Mouse (Mus musculus): ENCODE results near the gene Zfp593. TPM values are rescaled to one million over a fixed set of nuclear protein-coding genes. Genes with fewer than 3 reads are reported as not detected.

Zfp593 gene
- 19.8 TPM for total RNA-seq (2023)

GRCm38 (mm10) chr4:134245148-134245843 lies at the start of gene Zfp593:
Zfp593 (minus strand) TSS chr4:134245592.

GRCm38 (mm10) chr4:134287575-134288025 lies 42.2 kb upstream of the Zfp593 start, which contains the start of gene Pdik1l:
Pdik1l (minus strand) TSS chr4:134287895.

GRCm38 (mm10) chr4:134253722-134254324 lies 8.4 kb upstream of the Zfp593 start, which contains the start of gene Grrp1:
Grrp1 (minus strand) TSS chr4:134254106.

GRCm38 (mm10) chr4:134246719-134247258 lies 1.4 kb upstream of the Zfp593 start, which contains the start of gene Gm30191:
Gm30191 (plus strand) TSS chr4:134246935.

GRCm38 (mm10) chr4:134243516-134244250 lies 1.7 kb downstream of the Zfp593 start, which contains the start of gene E130218I03Rik:
E130218I03Rik (plus strand) TSS chr4:134243662.

GRCm38 (mm10) chr4:134238279-134238651 lies 7.1 kb downstream of the Zfp593 start, which contains the start of gene Cnksr1:
Cnksr1 (minus strand) TSS chr4:134238399.

GRCm38 (mm10) chr4:134227194-134227593 lies 18.2 kb downstream of the Zfp593 start, which contains the start of gene Catsper4:
Catsper4 (minus strand) TSS chr4:134227383.

GRCm38 (mm10) chr4:134202904-134203303 lies 42.5 kb downstream of the Zfp593 start, which contains the start of gene Gm7534:
Gm7534 (minus strand) TSS chr4:134203004.

Other genes starting within 250 kb of the Zfp593 start
- gene Dhdds, start 244.7 kb downstream of the Zfp593 start, total RNA-seq (2023), result 26.4 TPM
- gene Lin28a, start 226.8 kb downstream of the Zfp593 start, total RNA-seq (2023), result not detected
- 1.2 TPM for gene Zfp683, start 191.8 kb downstream of the Zfp593 start, total RNA-seq (2023)
- gene Crybg2, start 184.8 kb downstream of the Zfp593 start, total RNA-seq (2023), result 16.4 TPM
- gene Cd52, start 150.5 kb downstream of the Zfp593 start, total RNA-seq (2023), result 832 TPM
- gene Ubxn11, start 143.0 kb downstream of the Zfp593 start, total RNA-seq (2023), result 60.9 TPM
- gene Sh3bgrl3, start 116.8 kb downstream of the Zfp593 start, total RNA-seq (2023), result 417 TPM
- gene Cep85, start 58.5 kb downstream of the Zfp593 start, total RNA-seq (2023), result 29.9 TPM
- not detected for gene Gm7534, start 42.6 kb downstream of the Zfp593 start, total RNA-seq (2023)
- not detected for gene Catsper4, start 18.2 kb downstream of the Zfp593 start, total RNA-seq (2023)
- gene Cnksr1, start 7.2 kb downstream of the Zfp593 start, total RNA-seq (2023), result 0.50 TPM
- not detected for gene E130218I03Rik, start 1.9 kb downstream of the Zfp593 start, total RNA-seq (2023)
- gene Gm30191, start 1.3 kb upstream of the Zfp593 start, total RNA-seq (2023), result not detected
- not detected for gene Grrp1, start 8.5 kb upstream of the Zfp593 start, total RNA-seq (2023)
- 13.3 TPM for gene Pdik1l, start 42.3 kb upstream of the Zfp593 start, total RNA-seq (2023)
- gene Trim63, start 69.5 kb upstream of the Zfp593 start, total RNA-seq (2023), result not detected
- not detected for gene Slc30a2, start 97.6 kb upstream of the Zfp593 start, total RNA-seq (2023)
- 0.73 TPM for gene Extl1, start 138.3 kb upstream of the Zfp593 start, total RNA-seq (2023)
- 1.9 TPM for gene Pafah2, start 150.7 kb upstream of the Zfp593 start, total RNA-seq (2023)
- gene Stmn1, start 222.7 kb upstream of the Zfp593 start, total RNA-seq (2023), result 44.4 TPM